Mouse (Mus musculus) layer of hippocampus, adult 11-12 months (tissue): ENCODE measurements around the gene Zbtb25.

Experiments used
- DNase-seq: peaks from one replicate; pipeline ENCODE4 v3.0.0; 2022; ENCODE audit warnings: low spot score

Zbtb25 gene

GRCm38 (mm10) chr12:76336111-76336965 is 33.1 kb downstream of the Zbtb25 start:
- DNase-seq, result no peak

GRCm38 (mm10) chr12:76335641-76336040 is 33.8 kb downstream of the Zbtb25 start:
- no peak for DNase-seq

- no peak for DNase-seq
These were observed 35.7 kb downstream of the Zbtb25 start for GRCm38 (mm10) chr12:76333688-76334087.

- no peak for DNase-seq
These were observed 40.6 kb downstream of the Zbtb25 start for GRCm38 (mm10) chr12:76328567-76329354.

- no peak for DNase-seq
These were observed 42.8 kb downstream of the Zbtb25 start for GRCm38 (mm10) chr12:76326437-76327220.

- DNase-seq, result peak; percentile 59
These were observed 44.5 kb downstream of the Zbtb25 start, which contains the start of gene Akap5 for GRCm38 (mm10) chr12:76324679-76325431. Gene Akap5, plus strand, starts transcription at chr12:76324891.

- peak; percentile 45 for DNase-seq
These were observed 50.9 kb downstream of the Zbtb25 start for GRCm38 (mm10) chr12:76318282-76319212.

- DNase-seq, result no peak
These were observed 57.5 kb downstream of the Zbtb25 start for GRCm38 (mm10) chr12:76311951-76312350.

GRCm38 (mm10) chr12:76311227-76311626 is 58.2 kb downstream of the Zbtb25 start:
- no peak for DNase-seq

- DNase-seq, result no peak
These were observed 58.8 kb downstream of the Zbtb25 start for GRCm38 (mm10) chr12:76310633-76311032.

- no peak for DNase-seq
These were observed 59.4 kb downstream of the Zbtb25 start for GRCm38 (mm10) chr12:76310007-76310406.

- DNase-seq, result no peak
These were observed 61.0 kb downstream of the Zbtb25 start for GRCm38 (mm10) chr12:76308436-76308835.

- DNase-seq, result no peak
These were observed 61.4 kb downstream of the Zbtb25 start for GRCm38 (mm10) chr12:76307964-76308363.

- no peak for DNase-seq
These were observed 62.4 kb downstream of the Zbtb25 start for GRCm38 (mm10) chr12:76306852-76307561.

GRCm38 (mm10) chr12:76305107-76305506 is 64.3 kb downstream of the Zbtb25 start:
- no peak for DNase-seq

- DNase-seq, result no peak
These were observed 65.2 kb downstream of the Zbtb25 start for GRCm38 (mm10) chr12:76304199-76304598.

- no peak for DNase-seq
These were observed 65.9 kb downstream of the Zbtb25 start for GRCm38 (mm10) chr12:76303474-76303873.

- no peak for DNase-seq
These were observed 69.0 kb downstream of the Zbtb25 start for GRCm38 (mm10) chr12:76300367-76300766.

GRCm38 (mm10) chr12:76299361-76299906 is 70.0 kb downstream of the Zbtb25 start:
- DNase-seq, result no peak
